Mouse (Mus musculus) embryonic stem cell, embryonic (primary cell): Measurements from ENCODE around the gene Gm37240.
"Not testable (repeated sequence)": the region's sequence is repeated elsewhere in the genome, so short reads cannot be mapped to it uniquely, and the experiment has no call there.

Experiments
- CTCF ChIA-PET, 4 experiments: fragments of 300-600 bp in 2 of 4; fragments of 350-600 bp in 2 of 4; sonication (Branson Sonifier 250); formaldehyde crosslinking; loops; one replicate each; lab custom pipeline; 2022; ENCODE audit warnings: inconsistent platforms in 2 of 4; lab: Charles Lee
- POLR2A ChIA-PET, 4 experiments: fragments of 300-600 bp in 2 of 4; fragments of 350-600 bp in 2 of 4; sonication (Branson Sonifier 250); formaldehyde crosslinking; loops; one replicate each; lab custom pipeline; 2022; ENCODE audit warnings: antibody characterized with exemption in 4 of 4, inconsistent platforms in 1 of 4; lab: Charles Lee

The Gm37240 gene

GRCm38 (mm10) chr3:84570501-84570900 lies 1316.8 kb downstream of the Gm37240 start:
- ChIA-PET POLR2A (interaction anchor here in 2 of 4 experiments (0.8 to 1.4 kb wide), 4 partner anchors 10 to 28 kb away, joined by 3 to 4 read pairs (median 4); no protein-coding TSS in a partner anchor), CTCF (interaction anchor here in 1 of 4 experiments (0.6 to 0.9 kb wide), 2 partner anchors 247 to 268 kb away, joined by 3 read pairs; no protein-coding TSS in a partner anchor)

- POLR2A ChIA-PET = interaction anchor here in 3 of 4 experiments (0.5 to 1.4 kb wide), 10 partner anchors 11 to 813 kb away, joined by 3 to 4 read pairs (median 3); partner anchors contain the start of gene Arfip1 (in 1 of the 3)
- CTCF ChIA-PET = interaction anchor here in 2 of 4 experiments (0.6 to 0.9 kb wide), 3 partner anchors 62 to 267 kb away, joined by 3 to 5 read pairs (median 4); no protein-coding TSS in a partner anchor
Measured at GRCm38 (mm10) chr3:84569587-84569986, 1317.7 kb downstream of the Gm37240 start.

- POLR2A ChIA-PET = interaction anchor here in 2 of 4 experiments (0.8 to 1.6 kb wide), 2 partner anchors 11 to 14 kb away, joined by 3 to 4 read pairs; partner anchors contain the start of gene Arfip1 (in 1 of the 2)
- CTCF ChIA-PET = no interaction called here
Measured at GRCm38 (mm10) chr3:84568540-84568939, 1318.8 kb downstream of the Gm37240 start.

DNA sequence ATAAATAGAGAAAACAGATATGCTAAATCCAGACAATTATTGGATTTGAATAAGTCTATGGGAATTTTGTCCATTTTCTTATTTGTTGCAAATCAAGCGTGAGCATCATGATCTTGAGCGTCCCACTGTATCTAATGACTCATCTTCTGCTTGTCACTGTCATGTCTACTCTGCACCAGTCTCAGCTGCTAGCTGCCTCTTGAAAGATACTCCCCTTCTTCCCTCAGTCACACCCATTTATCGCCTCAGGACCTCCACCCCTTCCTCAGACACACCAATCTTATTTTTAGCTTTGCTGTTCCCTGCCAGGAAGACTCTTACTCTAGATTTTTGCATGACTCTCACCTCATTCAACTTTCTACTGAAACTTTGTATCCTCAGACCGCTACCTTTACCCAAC lies 1323.9 kb downstream of the Gm37240 start:
- ChIA-PET POLR2A (no interaction called here), CTCF (no interaction called here)

GRCm38 (mm10) chr3:84562911-84563310 lies 1324.4 kb downstream of the Gm37240 start:
- CTCF ChIA-PET = not testable (repeated sequence)
- POLR2A ChIA-PET = interaction anchor here in 1 of 4 experiments (1.3 kb wide), 1 partner anchor 10 kb away, joined by 3 read pairs; no protein-coding TSS in a partner anchor

DNA sequence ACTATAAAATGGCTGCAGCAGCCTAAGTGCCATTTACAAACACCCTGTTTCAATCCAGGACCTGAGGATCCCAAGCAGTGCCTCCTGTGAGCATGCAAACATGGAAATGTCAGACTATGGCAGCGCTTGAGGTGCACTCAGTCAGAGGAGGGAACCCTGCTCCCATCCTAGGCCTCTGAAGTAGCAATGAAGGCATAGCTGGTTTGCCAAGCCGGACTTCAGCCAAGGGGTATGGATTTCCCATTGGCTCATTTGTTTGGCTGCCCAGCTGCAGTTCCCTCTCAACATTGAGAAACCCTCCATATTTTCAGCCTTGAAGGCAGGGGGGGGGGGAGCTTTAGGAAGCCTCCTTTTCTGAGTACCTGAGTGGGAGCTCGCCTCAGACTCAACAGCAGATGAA lies 1329.0 kb downstream of the Gm37240 start:
- CTCF ChIA-PET = interaction anchor here in 1 of 4 experiments (1.0 kb wide), 1 partner anchor 16 kb away, joined by 4 read pairs; no protein-coding TSS in a partner anchor
- POLR2A ChIA-PET = no interaction called here

- POLR2A ChIA-PET = interaction anchor here in 1 of 4 experiments (1.7 kb wide), 1 partner anchor 14 kb away, joined by 4 read pairs; no protein-coding TSS in a partner anchor
Measured at GRCm38 (mm10) chr3:84555780-84556179, 1331.5 kb downstream of the Gm37240 start.

GRCm38 (mm10) chr3:84547177-84547576 lies 1340.1 kb downstream of the Gm37240 start:
- ChIA-PET CTCF (interaction anchor here in 1 of 4 experiments (0.6 kb wide), 1 partner anchor 108 kb away, joined by 8 read pairs; no protein-coding TSS in a partner anchor), POLR2A (interaction anchor here in 2 of 4 experiments (0.6 to 1.4 kb wide), 2 partner anchors 13 to 1178 kb away, joined by 3 to 4 read pairs; no protein-coding TSS in a partner anchor)

More at GRCm38 (mm10) chr3:84555780-84556179, 1331.5 kb downstream of the Gm37240 start:
- CTCF ChIA-PET = interaction anchor here in 1 of 4 experiments (0.6 kb wide), 1 partner anchor 235 kb away, joined by 3 read pairs; no protein-coding TSS in a partner anchor

GRCm38 (mm10) chr3:84542450-84542849 lies 1344.9 kb downstream of the Gm37240 start:
- ChIA-PET POLR2A (interaction anchor here in 1 of 4 experiments (0.7 to 1.7 kb wide), 4 partner anchors 27 to 228 kb away, joined by 3 to 7 read pairs (median 4); no protein-coding TSS in a partner anchor), CTCF (interaction anchor here in 3 of 4 experiments (0.6 to 5.4 kb wide), 14 partner anchors 15 to 285 kb away, joined by 3 to 46 read pairs (median 6); no protein-coding TSS in a partner anchor)

DNA sequence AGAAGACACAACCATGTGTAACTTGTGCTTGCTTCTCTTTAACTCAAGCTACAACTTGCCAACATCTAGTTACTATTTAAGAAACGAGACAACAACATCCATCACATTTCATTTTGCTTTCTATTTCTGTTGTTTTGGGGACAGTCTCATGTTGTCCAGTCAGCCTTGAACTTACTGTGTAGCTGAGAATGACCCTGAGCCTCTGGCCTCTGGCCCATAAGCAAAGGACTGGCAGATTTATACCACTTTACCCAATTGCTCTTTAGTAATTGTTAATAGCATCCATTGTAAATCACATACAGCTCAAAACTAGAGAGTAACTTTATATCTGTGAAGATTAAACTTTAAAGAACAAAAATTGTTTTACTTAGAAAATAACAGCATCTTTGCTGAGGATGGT lies 1345.4 kb downstream of the Gm37240 start:
- CTCF ChIA-PET = interaction anchor here (0.6 to 5.4 kb wide), 16 partner anchors 9 to 228 kb away, joined by 3 to 46 read pairs (median 6); no protein-coding TSS in a partner anchor

GRCm38 (mm10) chr3:84540640-84541039 lies 1346.7 kb downstream of the Gm37240 start:
- ChIA-PET CTCF (interaction anchor here (0.5 to 5.4 kb wide), 11 partner anchors 16 to 1232 kb away, joined by 3 to 46 read pairs (median 5); no protein-coding TSS in a partner anchor), POLR2A (interaction anchor here in 1 of 4 experiments (0.5 to 1.1 kb wide), 2 partner anchors 25 to 429 kb away, joined by 3 read pairs; no protein-coding TSS in a partner anchor)

More for the DNA sequence above, 1345.4 kb downstream of the Gm37240 start:
- POLR2A ChIA-PET = interaction anchor here in 1 of 4 experiments (0.7 to 1.7 kb wide), 4 partner anchors 28 to 227 kb away, joined by 3 to 7 read pairs (median 4); no protein-coding TSS in a partner anchor

- ChIA-PET CTCF (no interaction called here), POLR2A (interaction anchor here in 1 of 4 experiments (0.6 kb wide), 1 partner anchor 95 kb away, joined by 4 read pairs; no protein-coding TSS in a partner anchor)
Measured at GRCm38 (mm10) chr3:84536987-84537386, 1350.3 kb downstream of the Gm37240 start.

DNA sequence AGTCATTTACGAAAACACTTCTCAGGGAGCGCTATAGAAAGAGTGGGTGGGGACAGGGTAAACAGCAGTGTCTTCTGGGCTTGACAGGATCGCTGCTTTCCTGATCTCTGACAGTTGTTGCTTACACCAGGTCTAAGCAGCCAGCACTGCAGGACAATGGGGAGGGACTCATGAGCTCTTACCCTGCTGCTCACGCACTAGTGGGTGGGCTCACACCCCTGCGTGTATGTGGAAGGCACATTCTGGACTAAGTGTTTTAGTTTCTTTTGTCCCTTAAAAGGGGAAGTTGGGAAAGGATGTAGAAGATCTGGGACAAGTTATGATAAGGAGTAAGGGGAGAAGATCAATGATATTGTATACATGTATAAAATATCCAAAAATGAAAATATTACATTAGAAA lies 1354.1 kb downstream of the Gm37240 start:
- ChIA-PET CTCF (interaction anchor here in 2 of 4 experiments (0.7 to 0.8 kb wide), 2 partner anchors 9 to 181 kb away, joined by 3 read pairs; no protein-coding TSS in a partner anchor), POLR2A (no interaction called here)

- ChIA-PET POLR2A (interaction anchor here in 1 of 4 experiments (0.6 kb wide), 1 partner anchor 142 kb away, joined by 3 read pairs; no protein-coding TSS in a partner anchor), CTCF (no interaction called here)
Measured at GRCm38 (mm10) chr3:84529021-84529420, 1358.3 kb downstream of the Gm37240 start.

GRCm38 (mm10) chr3:84524952-84525351 lies 1362.4 kb downstream of the Gm37240 start:
- CTCF ChIA-PET = interaction anchor here in 1 of 4 experiments (1.0 kb wide), 1 partner anchor 173 kb away, joined by 3 read pairs; no protein-coding TSS in a partner anchor
- POLR2A ChIA-PET = interaction anchor here in 1 of 4 experiments (1.0 to 2.2 kb wide), 2 partner anchors 9 to 289 kb away, joined by 3 to 5 read pairs; no protein-coding TSS in a partner anchor

- POLR2A ChIA-PET = interaction anchor here in 1 of 4 experiments (1.5 kb wide), 1 partner anchor 10 kb away, joined by 5 read pairs; no protein-coding TSS in a partner anchor
- CTCF ChIA-PET = no interaction called here
Measured at GRCm38 (mm10) chr3:84516163-84516562, 1371.2 kb downstream of the Gm37240 start.

GRCm38 (mm10) chr3:84512774-84513515 lies 1374.4 kb downstream of the Gm37240 start:
- CTCF ChIA-PET = no interaction called here
- POLR2A ChIA-PET = interaction anchor here in 1 of 4 experiments (0.5 kb wide), 1 partner anchor 19 kb away, joined by 5 read pairs; no protein-coding TSS in a partner anchor

- POLR2A ChIA-PET = interaction anchor here in 1 of 4 experiments (0.5 kb wide), 1 partner anchor 469 kb away, joined by 3 read pairs; no protein-coding TSS in a partner anchor
- CTCF ChIA-PET = interaction anchor here in 1 of 4 experiments (0.6 kb wide), 1 partner anchor 744 kb away, joined by 4 read pairs; no protein-coding TSS in a partner anchor
Measured at GRCm38 (mm10) chr3:84505193-84505592, 1382.1 kb downstream of the Gm37240 start.
